Mouse (Mus musculus) hindbrain, embryonic 11.5 days (tissue): Measurements from ENCODE around the gene Tgfbr3l. TPM values are rescaled to one million over a fixed set of nuclear protein-coding genes. Genes with fewer than 3 reads are reported as not detected.

ENCODE experiments used
- ATAC-seq: fragments of 200-750 bp; cut with Nextera tagmentation; 2 replicates; pipeline ENCODE4 v1.8.0; 2017; ENCODE audit warnings: mild to moderate bottlenecking, moderate TSS enrichment, moderate library complexity; ENCODE audit not compliant: low FRiP score
- DNase-seq: peaks from one replicate; pipeline ENCODE4 v3.0.0-alpha.2; 2015; ENCODE audit warnings: low spot score
- H3K27ac ChIP-seq: fragments of 300-500 bp; sonication (generic); 2 replicates; pipeline ENCODE4 v1.5.1; 2014; ENCODE audit warnings: mild to moderate bottlenecking, low read depth, low read length
- H3K27me3 ChIP-seq: fragments of 300-500 bp; sonication (generic); 2 replicates; pipeline ENCODE4 v1.6.1; 2014; ENCODE audit warnings: mild to moderate bottlenecking, low read length, moderate library complexity, mixed read lengths; ENCODE audit not compliant: control insufficient read depth, insufficient read depth
- H3K36me3 ChIP-seq: fragments of 300-500 bp; sonication (generic); 2 replicates; pipeline ENCODE4 v1.6.1; 2014; ENCODE audit warnings: mild to moderate bottlenecking, low read length, moderate library complexity, mixed read lengths; ENCODE audit not compliant: control insufficient read depth, insufficient read depth
- H3K4me1 ChIP-seq: fragments of 300-500 bp; sonication (generic); replicated peaks from 2 replicates; pipeline ENCODE4 v1.6.1; 2014; ENCODE audit warnings: low read length, mixed read lengths; ENCODE audit not compliant: control insufficient read depth, insufficient read depth
- H3K4me2 ChIP-seq: fragments of 300-500 bp; sonication (generic); replicated peaks from 2 replicates; pipeline ENCODE4 v1.6.1; 2014; ENCODE audit warnings: mild to moderate bottlenecking, low read depth, low read length
- H3K4me3 ChIP-seq: fragments of 300-500 bp; sonication (generic); 2 replicates; pipeline ENCODE4 v1.5.1; 2014; ENCODE audit warnings: low read depth, low read length
- H3K9ac ChIP-seq: fragments of 300-500 bp; sonication (generic); 2 replicates; pipeline ENCODE4 v1.6.1; 2014; ENCODE audit warnings: low read depth, low read length
- H3K9me3 ChIP-seq: fragments of 300-500 bp; sonication (generic); 2 replicates; pipeline ENCODE4 v1.6.1; 2016; ENCODE audit warnings: low read length; ENCODE audit not compliant: control insufficient read depth
- WGBS: fragments of 180-500 bp; shearing (Covaris S2); extraction: QIAGEN DNeasy Blood & Tissue Kit; methylation state at CpG from one replicate; pipeline ENCODE4 v1.1.7; 2014; 5-methylcytosine and 5-hydroxymethylcytosine counted together
- polyA plus RNA-seq: library from polyadenylated mRNA; unstranded; fragments of >200 nt; fragmentation: Nextera tagmentation; extraction: Ambion mirVana; gene quantifications from 2 replicates; pipeline ENCODE4 v1.2.1, GENCODE M21; 2014

Gene Tgfbr3l
- polyA plus RNA-seq, 1 experiment from 2014 or later = 2.1 TPM

DNA sequence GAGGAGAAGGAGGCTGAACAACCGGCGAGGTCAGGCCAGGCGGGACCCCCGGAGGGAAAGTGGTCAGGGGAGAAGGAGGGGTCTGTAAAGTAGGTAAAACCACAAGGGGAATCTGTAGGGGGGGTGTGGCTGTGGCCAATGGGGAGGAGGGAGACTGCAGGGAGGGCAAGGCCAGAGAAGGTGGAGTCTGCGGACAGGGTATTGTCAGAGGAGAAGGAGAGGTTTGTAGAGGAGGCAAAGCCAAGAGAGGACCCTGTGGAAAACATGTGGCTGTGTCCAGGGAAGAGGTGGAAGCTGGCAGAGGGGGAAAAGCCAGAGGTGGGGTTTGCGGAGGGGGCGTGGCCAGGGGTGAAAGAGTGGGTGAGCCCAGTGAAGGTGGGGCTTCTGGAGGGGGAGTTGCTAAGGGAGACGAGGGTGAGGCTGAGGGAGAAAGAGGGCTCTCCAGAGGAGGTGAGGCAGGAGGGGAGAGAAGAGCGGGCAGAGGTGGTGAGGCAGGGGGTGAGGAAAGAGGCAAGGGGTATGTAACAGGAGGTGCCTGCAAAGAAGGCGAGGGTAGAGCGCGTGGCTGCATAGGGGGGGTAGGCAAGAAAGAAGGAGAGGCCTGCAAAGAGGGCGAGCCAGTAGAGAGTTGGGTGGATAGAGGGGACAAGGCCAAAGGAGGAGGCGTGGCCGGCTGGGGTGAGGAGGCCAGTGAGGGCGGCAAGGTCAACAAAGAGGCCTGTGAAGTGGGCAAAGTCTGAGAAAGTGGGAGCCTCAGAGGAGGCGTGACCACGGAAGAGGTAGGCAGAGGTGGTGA, 34.6 kb upstream of the Tgfbr3l start:
- Histone ChIP-seq H3K9ac (peak overlapping the region; percentile 3), H3K36me3 (peaks cover 7% of the 10 kb centered on the region; the same call in 1 of the 2 replicates), H3K27ac (no peak overlapping the region), H3K4me1 (peaks cover 10% of the 10 kb centered on the region), H3K4me3 (peak overlapping the region; percentile 30), H3K27me3 (peaks cover 2% of the 10 kb centered on the region; the same call in 1 of the 2 replicates), H3K9me3 (no peaks in the 10 kb centered on the region), H3K4me2 (peak overlapping the region; percentile 78)
- WGBS = under 1% methylated on average over 17 of the region's 18 CpGs
- ATAC-seq = peak; percentile 15
- DNase-seq = peak; percentile 47

DNA sequence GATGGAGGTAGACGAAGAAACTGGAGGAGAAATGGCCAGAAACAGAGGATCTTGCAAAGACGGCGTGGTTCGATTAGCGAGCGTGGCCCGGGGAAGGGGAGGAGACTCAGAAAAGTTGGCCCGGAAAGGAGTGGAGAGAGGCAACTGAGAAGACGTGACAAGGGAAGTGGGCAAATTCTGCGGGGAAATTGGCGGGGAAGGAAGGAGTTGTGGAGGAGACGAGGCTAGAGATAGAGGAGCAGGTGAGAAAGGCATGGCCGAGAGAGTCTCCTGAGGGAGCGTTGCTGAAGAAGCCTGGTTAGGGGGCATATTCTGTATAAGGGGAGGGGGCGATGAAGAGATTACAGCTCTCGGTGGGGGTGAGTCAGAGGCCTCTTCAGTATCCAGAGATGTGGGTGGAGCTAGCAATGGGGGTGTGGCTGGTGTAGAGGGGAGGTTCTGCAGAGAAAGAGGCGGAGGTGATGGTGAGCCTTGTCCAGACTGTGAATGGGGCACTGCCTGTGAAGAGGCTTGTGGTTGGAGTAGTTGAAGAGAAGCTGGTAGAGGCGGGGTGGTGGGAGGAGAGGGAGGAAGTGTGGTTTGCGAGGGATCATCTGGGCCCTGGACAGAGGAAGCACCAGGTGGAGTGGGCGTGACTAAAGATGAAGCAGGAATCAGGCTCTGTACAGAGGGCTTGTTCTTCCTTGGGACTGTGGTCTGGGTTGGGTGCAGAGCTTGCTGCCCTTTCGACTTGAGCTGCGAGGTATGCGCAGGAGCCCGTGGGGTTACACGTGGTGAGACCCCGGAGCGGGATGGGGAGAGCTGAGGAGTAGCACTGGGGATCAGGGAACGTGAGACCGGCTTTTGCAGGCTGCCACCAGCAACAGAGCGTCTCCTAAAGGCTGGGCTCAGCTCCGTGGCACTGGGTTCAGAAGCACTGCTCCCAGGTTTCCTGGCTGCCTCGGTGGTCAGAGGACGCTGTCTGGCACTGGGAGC, 33.7 kb upstream of the Tgfbr3l start:
- peak; percentile 12; the same call in 1 of the 2 replicates for ATAC-seq
- no peak overlapping the region for H3K9ac ChIP-seq

DNA sequence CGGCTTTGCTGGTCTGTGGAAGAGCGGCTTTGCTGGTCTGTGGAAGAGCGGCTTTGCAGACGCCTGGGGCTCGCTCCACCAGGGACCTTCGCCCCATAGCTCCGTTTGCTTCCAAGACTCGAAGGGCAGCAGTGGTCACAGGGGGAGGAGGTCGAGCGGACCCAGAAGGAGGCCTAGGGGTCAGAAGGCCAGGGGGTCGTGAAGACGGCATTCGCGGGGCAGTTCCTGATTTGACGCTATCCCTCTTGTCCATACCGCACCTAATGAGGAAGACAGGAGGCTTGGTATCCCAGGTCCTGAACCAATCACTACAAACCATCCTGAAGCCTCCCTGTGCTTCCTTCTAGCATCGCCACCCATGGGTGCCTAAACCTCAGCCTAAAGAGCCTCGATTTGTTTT, 31.7 kb upstream of the Tgfbr3l start:
- no peaks in the 10 kb centered on the region for H3K9me3 ChIP-seq
- peak overlapping the region; percentile 83; the same call in 1 of the 2 replicates for H3K27ac ChIP-seq
- peaks cover 2% of the 10 kb centered on the region; the same call in 1 of the 2 replicates for H3K27me3 ChIP-seq
- ATAC-seq (peak; percentile 3), DNase-seq (no peak)
- H3K36me3 ChIP-seq = no peaks in the 10 kb centered on the region
- peak overlapping the region; percentile 78 for H3K4me2 ChIP-seq
- peak overlapping the region; percentile 91 for H3K9ac ChIP-seq
- 6% methylated on average over 18 of the region's 18 CpGs for whole genome bisulfite sequencing
- H3K4me1 ChIP-seq = peaks cover 10% of the 10 kb centered on the region
- H3K4me3 ChIP-seq = peak overlapping the region; percentile 65

More for the DNA sequence above, 33.7 kb upstream of the Tgfbr3l start:
- 11% methylated on average over 33 of the region's 33 CpGs for WGBS
- Histone ChIP-seq H3K4me2 (peak overlapping the region; percentile 78), H3K27ac (no peak overlapping the region), H3K36me3 (peaks cover 7% of the 10 kb centered on the region; the same call in 1 of the 2 replicates), H3K27me3 (peaks cover 2% of the 10 kb centered on the region; the same call in 1 of the 2 replicates), H3K4me3 (0 out of 2 replicates have a peak overlapping the region, but pooled peaks have one; percentile 14), H3K9me3 (no peaks in the 10 kb centered on the region), H3K4me1 (peaks cover 10% of the 10 kb centered on the region)
- peak; percentile 47 for DNase-seq

DNA sequence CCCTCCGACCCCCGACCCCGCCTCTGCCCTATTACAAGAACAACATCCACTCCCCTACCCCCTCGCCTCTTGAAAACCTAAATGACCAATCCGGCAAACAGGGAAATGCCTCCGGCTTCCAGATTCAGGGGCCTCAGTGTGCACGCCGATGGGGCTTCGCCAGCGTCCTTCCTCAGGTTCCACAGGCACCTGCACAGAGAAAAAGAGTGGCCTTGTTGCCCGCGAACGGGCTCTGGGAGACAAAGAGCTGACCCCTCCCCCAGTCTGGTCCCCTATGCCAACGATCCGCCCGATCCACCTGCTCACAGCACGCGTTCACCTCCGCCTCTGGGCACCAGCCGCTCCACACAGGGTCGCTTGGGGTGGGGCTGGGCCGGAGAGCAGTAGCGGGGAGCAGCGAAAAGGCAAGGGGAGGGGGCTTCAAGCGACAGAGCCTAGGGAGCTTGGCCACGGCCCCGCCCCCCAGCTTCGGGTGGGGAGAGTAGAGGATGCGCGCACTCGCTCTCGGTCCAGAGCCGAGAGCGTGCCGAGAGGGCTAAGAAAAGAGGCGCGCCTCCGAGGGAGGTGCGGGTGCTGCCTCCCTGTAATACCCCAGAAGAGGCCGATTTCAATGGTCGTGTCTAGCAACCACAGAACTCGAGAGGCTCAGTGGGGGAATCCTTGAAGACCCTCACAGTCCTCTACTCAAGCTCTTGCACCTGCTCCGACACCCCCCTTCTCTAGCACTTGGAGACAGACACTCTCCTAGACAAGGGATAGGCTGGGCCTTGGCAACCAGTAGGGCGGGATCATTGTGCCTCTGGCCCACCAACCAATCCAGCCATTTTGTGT, 31.0 kb upstream of the Tgfbr3l start, which contains the start of gene Prr36:
Prr36 (minus strand) TSS at position 669 of the 831 bp plus-strand sequence.
- peak within 1 kb of the TSS; percentile 65 for H3K4me3 ChIP-seq
- WGBS = under 1% methylated on average over 39 of the region's 44 CpGs
- H3K27me3 ChIP-seq = peaks cover 2% of the 10 kb centered on the region; the same call in 1 of the 2 replicates
- H3K27ac ChIP-seq = peak within 1 kb of the TSS; percentile 83
- H3K4me1 ChIP-seq = peaks cover 10% of the 10 kb centered on the region
- no peaks in the 10 kb centered on the region for H3K9me3 ChIP-seq
- H3K4me2 ChIP-seq = peak within 1 kb of the TSS; percentile 78
- peak; percentile 87 for DNase-seq
- no peaks in the 10 kb centered on the region for H3K36me3 ChIP-seq
- ATAC-seq = peak; percentile 92
- H3K9ac ChIP-seq = peak within 1 kb of the TSS; percentile 91

DNA sequence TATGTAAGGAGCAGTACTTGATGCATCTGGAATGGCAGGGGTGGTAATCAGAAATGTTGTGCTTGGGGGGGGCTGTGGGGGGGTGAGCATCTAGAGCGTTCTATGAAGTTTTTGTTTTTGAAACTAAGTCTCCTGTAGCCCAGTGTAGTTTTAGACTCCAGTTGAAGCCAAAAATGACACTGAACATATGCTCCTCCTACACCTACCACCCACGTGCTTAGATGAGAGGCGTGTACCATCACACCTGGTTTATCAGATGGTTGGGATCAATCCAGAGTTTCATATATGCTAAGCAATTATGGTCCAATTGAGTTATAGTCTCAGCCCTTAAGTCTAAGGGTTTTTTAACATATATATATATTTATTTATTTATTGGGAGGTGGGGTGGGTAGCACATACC, 28.4 kb upstream of the Tgfbr3l start:
- Histone ChIP-seq H3K9me3 (no peaks in the 10 kb centered on the region), H3K4me1 (peaks cover under 1% of the 10 kb centered on the region; the same call in 1 of the 2 replicates), H3K27ac (no peak overlapping the region), H3K36me3 (no peaks in the 10 kb centered on the region), H3K9ac (no peak overlapping the region), H3K4me3 (no peak overlapping the region), H3K4me2 (no peak overlapping the region), H3K27me3 (no peaks in the 10 kb centered on the region; the same call in 1 of the 2 replicates)
- 92% methylated on average over 3 of the region's 3 CpGs for WGBS
- DNase-seq = no peak
- no peak for ATAC-seq

DNA sequence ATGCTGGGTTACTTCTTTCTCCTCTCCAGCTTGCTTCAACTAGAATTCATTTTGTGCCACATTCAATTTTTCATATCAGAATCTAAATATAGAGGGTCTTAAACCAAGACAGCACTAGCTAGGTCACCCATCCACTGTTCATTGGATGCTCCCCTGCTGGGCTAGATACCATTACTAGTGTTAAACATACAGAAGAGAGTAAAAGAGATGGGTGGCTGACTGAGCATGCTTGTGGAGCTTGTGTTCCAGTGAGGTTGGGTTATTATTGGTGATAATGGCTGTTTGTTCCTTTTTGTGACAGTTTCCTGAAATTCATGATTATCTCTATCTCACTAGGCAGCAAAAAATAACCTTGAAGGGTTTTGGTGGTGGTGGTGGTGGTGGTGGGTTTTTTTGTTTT, 26.0 kb upstream of the Tgfbr3l start:
- no peak overlapping the region for H3K27ac ChIP-seq
- DNase-seq = no peak
- H3K4me3 ChIP-seq = no peak overlapping the region
- no peaks in the 10 kb centered on the region; the same call in 1 of the 2 replicates for H3K4me1 ChIP-seq
- H3K36me3 ChIP-seq = no peaks in the 10 kb centered on the region
- H3K4me2 ChIP-seq = no peak overlapping the region
- H3K9ac ChIP-seq = no peak overlapping the region
- no peak for ATAC-seq
- H3K27me3 ChIP-seq = peaks cover 2% of the 10 kb centered on the region; the same call in 1 of the 2 replicates
- no peaks in the 10 kb centered on the region for H3K9me3 ChIP-seq

DNA sequence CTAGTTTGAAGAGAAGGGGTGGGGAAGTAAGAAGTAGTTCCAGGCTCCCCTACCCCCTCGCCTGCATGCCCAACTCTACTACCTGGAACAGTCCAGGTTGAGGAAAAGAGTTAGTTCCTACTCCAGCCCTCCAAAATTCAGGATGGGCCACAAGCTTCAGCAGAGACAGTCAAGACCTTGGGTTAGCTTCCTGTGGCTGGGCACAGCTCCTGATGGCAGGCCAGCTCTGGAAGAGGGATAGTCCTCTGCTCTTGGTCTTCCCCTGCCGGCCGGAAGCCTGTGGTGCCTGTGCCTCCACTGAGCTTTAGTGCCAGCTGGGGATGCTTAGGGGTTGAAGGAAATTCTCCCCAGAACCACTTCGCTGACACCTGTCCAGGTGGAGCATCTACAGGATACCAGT, 21.7 kb upstream of the Tgfbr3l start:
- no peaks in the 10 kb centered on the region for H3K36me3 ChIP-seq
- H3K9ac ChIP-seq = no peak overlapping the region
- no peak for DNase-seq
- WGBS = 25% methylated on average over 4 of the region's 4 CpGs
- no peak for ATAC-seq
- H3K4me1 ChIP-seq = no peaks in the 10 kb centered on the region; the same call in 1 of the 2 replicates
- H3K4me3 ChIP-seq = no peak overlapping the region
- no peak overlapping the region for H3K27ac ChIP-seq
- H3K27me3 ChIP-seq = peaks cover 10% of the 10 kb centered on the region
- peak overlapping the region; percentile 20; the same call in 1 of the 2 replicates for H3K4me2 ChIP-seq
- no peaks in the 10 kb centered on the region for H3K9me3 ChIP-seq
